Mouse (Mus musculus) heart, postnatal 4 days (tissue): ENCODE measurements around the gene Fbxl18. TPM values are rescaled to one million over a fixed set of nuclear protein-coding genes. Genes with fewer than 3 reads are reported as not detected.
"Not testable (repeated sequence)": the region's sequence is repeated elsewhere in the genome, so short reads cannot be mapped to it uniquely, and the experiment has no call there.

Source experiments
- DNase-seq: peaks from one replicate; pipeline ENCODE4 v3.0.0; 2021
- total RNA-seq, 2 experiments: library from RNA; stranded (reverse); gene quantifications; 2 replicates each; pipeline ENCODE4 v1.2.3; 2021

Gene Fbxl18
- total RNA-seq, 2 experiments from 2014 or later = 9.4 to 9.5 TPM

- DNase-seq = no peak
These were observed 4.8 kb upstream of the Fbxl18 start for GRCm38 (mm10) chr5:142899932-142900533.

GRCm38 (mm10) chr5:142899057-142899601, 3.9 kb upstream of the Fbxl18 start:
- DNase-seq = no peak

GRCm38 (mm10) chr5:142898316-142898715, 3.1 kb upstream of the Fbxl18 start:
- DNase-seq = no peak

GRCm38 (mm10) chr5:142897568-142898248, 2.5 kb upstream of the Fbxl18 start:
- DNase-seq = peak; percentile 37

GRCm38 (mm10) chr5:142896713-142897112, 1.5 kb upstream of the Fbxl18 start:
- no peak for DNase-seq

GRCm38 (mm10) chr5:142896192-142896591, 971 bp upstream of the Fbxl18 start:
- DNase-seq = no peak

GRCm38 (mm10) chr5:142891396-142891795, 3.8 kb downstream of the Fbxl18 start:
- no peak for DNase-seq

GRCm38 (mm10) chr5:142887533-142887932, 7.7 kb downstream of the Fbxl18 start:
- DNase-seq = not testable (repeated sequence)

- DNase-seq = no peak
These were observed 8.5 kb downstream of the Fbxl18 start for GRCm38 (mm10) chr5:142886761-142887160.

GRCm38 (mm10) chr5:142886181-142886580, 9.0 kb downstream of the Fbxl18 start:
- DNase-seq = no peak

GRCm38 (mm10) chr5:142882471-142882870, 12.8 kb downstream of the Fbxl18 start:
- no peak for DNase-seq

- DNase-seq = no peak
These were observed 13.3 kb downstream of the Fbxl18 start for GRCm38 (mm10) chr5:142881936-142882335.

GRCm38 (mm10) chr5:142880806-142881516, 14.3 kb downstream of the Fbxl18 start:
- no peak for DNase-seq

- no peak for DNase-seq
These were observed 15.0 kb downstream of the Fbxl18 start for GRCm38 (mm10) chr5:142880246-142880645.

GRCm38 (mm10) chr5:142879318-142880175, 15.7 kb downstream of the Fbxl18 start:
- peak; percentile 89 for DNase-seq

- DNase-seq = no peak
These were observed 16.7 kb downstream of the Fbxl18 start for GRCm38 (mm10) chr5:142878570-142878969.

GRCm38 (mm10) chr5:142877337-142878280, 17.6 kb downstream of the Fbxl18 start:
- peak; percentile 95 for DNase-seq

- no peak for DNase-seq
These were observed 18.3 kb downstream of the Fbxl18 start for GRCm38 (mm10) chr5:142876896-142877295.

- DNase-seq = no peak
These were observed 19.7 kb downstream of the Fbxl18 start for GRCm38 (mm10) chr5:142875513-142875905.

- no peak for DNase-seq
These were observed 20.3 kb downstream of the Fbxl18 start for GRCm38 (mm10) chr5:142874791-142875512.
